Mouse (Mus musculus) inflammation-experienced regulatory T-cells, adult 6 months (primary cell): ENCODE data around the gene Zfp408. TPM values are rescaled to one million over a fixed set of nuclear protein-coding genes. Genes with fewer than 3 reads are reported as not detected.
"Not testable (repeated sequence)": the region's sequence is repeated elsewhere in the genome, so short reads cannot be mapped to it uniquely, and the experiment has no call there.

Experiments used
- ATAC-seq: one replicate; pipeline ENCODE4 v1.8.0; 2017
- polyA plus RNA-seq, 3 experiments: library from polyadenylated mRNA; unstranded; fragments of 100-300 nt; shearing (Covaris generic); gene quantifications; one replicate each; pipeline ENCODE4 v1.2.1; 2017

Zfp408 gene
- polyA plus RNA-seq, 3 experiments from 2014 or later = 5.6 to 16.3 (median 12.4) TPM

DNA sequence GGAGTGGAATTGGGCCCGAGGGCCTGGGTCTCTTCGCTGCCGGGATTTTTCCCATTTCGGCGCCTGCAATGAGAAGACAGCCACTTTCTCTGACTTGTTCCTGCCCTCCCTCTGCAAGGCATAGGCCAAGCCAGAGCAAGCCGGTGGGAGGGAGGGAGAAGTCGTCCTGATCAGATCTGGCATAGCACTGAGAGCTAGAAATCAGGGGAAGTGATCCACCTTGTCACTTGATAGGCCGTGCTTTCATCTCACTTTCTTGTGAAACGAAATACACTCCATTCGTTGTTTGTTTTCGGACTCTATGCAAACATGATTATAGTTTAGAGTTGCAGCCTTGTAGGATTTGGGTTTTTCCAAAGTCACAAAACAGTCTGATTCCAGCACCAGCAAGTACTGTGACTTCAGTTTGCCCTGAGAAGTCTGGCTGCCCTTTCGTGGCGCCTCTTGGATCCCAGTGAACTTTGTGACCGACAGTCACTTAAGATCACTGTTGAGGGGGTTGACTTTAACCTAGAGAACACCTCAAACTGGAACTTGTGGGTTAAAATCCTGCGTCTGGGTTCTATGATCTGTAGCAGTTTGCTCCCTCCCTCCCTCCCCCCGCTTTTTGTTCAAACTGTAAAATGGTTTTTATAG is 887 bp upstream of the Zfp408 start:
- no peak for ATAC-seq

DNA sequence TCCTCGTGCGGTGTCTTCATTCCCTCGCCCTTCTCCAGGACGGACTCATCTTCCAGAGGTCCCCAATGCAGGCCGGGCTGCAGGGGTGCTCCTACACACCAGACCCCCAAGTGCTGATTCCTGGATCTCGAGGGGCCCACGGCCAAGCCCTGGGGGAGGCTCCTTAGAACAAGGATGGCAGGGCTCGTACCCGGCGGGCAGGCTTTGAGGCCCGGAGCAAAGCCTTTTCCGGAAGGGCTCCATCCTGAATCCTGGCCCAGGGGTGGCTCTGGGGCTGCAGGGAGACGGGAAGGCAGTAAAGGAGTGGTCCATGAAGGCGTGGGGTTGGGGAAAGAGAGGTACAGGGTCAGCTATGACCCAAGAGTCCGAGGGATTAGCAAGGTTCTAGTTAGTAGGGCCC is 439 bp downstream of the Zfp408 start:
- no peak for ATAC-seq

DNA sequence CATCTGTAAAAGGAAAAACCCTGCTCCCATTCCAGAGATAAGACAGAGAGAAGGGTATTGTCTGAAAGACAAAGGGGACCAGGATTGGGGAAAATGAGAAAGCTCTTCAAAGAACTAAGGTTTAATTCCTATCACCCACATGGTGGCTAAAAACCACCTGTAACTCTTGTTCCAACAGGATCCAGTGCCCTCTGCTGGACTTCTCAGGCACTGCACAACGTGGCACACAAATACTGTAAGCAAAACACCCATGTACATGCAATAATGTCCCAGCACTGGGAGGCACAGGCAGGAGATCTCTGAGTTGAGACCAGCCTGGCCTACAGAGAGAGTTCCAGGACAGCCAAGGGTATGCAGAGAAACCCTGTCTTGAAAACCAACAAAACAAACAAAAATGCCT is 2.9 kb downstream of the Zfp408 start:
- ATAC-seq = no peak

DNA sequence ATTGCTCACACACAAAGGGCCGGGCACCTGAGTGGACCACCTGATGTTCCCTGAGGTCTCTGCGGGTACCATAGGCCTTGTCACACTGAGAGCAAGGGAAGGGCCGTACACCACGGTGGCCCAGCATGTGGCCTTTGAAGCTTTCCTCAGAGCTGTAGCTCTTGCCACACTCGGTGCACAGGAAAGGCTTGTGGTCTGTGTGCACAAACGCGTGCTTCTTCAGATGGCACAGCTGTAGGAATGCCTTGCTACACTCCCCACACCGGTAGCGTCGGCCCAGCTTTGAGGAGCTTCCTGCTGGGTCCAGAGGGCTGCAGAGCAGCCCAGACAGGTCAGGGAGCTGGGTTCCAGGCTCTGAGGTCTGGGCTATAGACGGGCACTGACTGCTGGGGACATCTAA is 3.8 kb downstream of the Zfp408 start:
- no peak for ATAC-seq

DNA sequence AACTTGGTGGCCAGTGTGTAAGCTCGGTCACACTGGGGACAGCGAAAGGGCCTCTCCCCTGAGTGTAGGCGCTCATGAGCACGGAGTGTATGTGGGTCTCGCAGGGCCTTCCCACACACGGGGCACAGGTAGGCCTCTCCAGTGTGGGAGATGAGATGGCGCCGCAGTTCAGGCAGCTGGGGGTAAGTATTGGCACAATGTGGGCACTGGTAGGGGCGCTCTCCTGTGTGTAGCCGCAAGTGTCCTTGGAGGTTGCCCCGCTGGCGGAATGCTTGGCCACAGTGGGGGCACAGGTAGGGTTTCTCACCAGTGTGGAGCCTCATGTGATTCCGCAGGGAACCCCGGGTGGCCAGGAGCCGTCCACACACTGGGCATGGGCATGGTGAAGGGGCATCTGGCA is 4.2 kb downstream of the Zfp408 start:
- no peak for ATAC-seq

DNA sequence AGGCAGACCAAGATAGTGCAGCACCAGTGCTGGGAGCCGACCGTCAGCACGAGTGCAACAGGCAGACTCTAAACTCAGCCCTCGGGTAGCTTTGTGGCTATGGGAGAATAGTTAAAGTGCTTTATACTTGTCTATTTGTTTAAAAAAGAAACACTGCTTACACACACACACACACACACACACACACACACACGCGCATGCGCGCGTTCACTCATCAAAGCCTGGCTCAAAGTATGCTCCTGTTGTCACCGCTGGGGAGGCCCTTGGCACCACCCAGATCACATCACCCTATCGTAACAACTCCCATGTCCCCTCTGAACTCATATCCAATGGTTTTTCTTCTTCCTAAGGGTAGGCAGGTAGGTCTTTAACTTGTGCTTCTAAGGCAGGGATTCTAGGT is 5.6 kb downstream of the Zfp408 start:
- no peak for ATAC-seq

DNA sequence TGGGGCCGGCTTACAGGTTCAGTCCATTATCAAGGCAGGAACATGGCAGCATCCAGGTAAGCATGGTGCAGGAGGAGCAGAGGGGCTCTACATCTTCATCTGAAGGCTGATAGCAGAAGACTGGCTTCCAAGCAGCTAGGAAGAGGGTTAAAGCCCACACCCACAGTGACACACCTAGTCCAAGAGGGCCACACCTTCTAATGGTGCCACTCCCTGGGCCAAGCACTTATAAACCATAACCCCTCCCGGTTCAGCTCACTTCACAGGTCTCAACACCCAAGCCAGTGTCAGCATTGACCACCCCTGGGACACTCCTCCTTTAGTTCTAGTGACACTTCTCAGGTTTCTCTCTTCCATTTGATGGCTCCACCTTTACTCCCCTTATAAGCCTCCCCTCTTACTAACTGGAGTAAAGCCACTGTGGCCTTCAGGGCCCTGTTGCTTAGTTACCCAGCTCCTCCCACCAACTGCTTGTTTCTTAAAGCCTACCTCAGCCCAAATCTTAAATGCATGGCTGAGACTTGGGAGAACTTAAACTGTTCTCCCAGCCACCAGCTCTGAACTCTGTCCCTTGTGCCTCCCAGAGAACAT is 6.7 kb downstream of the Zfp408 start:
- no peak for ATAC-seq

DNA sequence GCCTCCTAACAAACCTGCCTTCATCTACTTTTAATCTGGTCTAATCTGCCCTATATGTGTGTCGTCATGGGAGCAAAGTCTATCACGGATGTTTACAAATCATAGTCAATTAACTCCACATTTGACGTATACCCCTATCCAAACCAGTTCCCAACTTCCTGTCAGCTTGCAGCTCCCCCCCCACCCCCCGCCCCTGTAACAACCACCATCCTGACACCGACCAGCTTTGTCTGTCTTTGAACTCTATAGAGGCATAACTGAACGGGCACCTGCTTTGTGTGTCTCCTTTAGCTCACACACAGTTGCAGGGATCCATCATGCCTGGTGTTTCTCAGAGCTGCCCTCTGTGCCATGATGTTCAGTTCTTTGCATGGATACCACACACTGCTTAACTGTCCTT is 10.7 kb downstream of the Zfp408 start:
- no peak for ATAC-seq

DNA sequence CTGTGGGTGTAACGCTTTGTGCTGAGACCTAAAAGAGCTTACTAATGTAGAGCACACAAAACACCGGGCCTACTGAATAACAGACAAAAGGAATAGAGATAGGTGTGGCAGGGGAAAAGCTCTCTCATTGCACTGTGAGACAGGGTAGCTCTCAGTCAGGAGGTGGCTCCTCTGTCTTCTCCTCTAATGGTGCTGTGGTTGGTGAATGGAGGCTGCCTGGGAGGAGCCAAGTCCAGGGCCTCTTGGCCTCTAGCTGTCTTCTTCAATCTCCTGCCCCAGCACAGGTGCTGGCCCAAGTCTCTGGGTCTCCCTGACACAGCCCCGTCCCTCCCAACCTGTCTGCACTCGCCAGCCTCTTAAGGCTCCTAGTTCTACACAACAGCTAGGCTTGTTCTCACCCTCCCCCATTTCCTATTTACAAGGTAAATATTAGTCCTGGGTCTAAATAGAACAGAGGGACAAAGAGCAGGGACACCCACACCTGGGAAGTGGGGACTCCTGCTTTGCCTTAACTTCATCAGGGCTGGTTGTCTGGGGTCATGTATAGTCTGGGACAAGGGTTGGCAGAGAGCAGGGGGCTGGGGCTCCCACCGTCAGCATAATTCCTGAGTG is 12.8 kb downstream of the Zfp408 start:
- no peak for ATAC-seq

DNA sequence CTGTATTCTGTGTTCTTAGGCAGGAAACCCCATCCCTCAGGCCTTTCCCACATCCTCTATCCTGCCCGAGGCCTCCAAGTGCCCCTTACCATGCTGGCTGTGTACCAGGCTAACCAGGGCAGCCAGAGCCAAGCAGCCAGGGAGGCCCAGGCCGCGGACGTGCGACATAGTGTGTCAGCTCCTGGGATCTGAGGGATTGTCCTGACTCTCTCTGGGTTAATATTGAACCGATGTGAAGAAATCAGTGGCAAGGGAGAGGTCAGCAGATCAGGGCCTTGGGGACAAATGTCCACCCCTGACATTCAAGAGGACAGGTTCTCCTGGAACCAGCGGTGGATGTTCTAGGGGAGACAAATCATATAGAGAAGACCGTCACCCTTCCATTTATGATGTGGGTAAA is 13.4 kb downstream of the Zfp408 start, which contains the start of gene F2:
Gene F2, minus strand, starts transcription at position 186 of the 400 bp plus-strand sequence.
- no peak for ATAC-seq

DNA sequence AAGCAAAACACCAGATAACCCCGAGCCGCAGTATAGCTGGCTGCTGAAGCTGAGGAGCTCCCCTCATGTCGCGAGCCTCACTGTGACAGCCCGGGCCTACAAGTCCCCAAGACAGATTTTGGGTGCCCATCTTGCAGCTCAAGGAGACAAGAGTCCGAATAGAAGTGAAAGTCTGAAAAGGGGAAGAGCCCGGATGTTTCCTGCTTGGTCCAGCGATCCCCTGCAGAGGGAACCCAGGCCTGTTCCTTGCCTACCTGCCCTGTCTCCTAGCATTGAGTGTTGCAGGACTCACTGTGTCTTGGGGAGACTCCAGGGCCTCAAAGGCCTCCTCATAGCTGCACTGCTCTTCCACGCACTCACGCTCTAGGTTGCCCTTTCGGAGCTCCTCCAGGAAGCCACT is 14.1 kb downstream of the Zfp408 start:
- ATAC-seq = no peak

DNA sequence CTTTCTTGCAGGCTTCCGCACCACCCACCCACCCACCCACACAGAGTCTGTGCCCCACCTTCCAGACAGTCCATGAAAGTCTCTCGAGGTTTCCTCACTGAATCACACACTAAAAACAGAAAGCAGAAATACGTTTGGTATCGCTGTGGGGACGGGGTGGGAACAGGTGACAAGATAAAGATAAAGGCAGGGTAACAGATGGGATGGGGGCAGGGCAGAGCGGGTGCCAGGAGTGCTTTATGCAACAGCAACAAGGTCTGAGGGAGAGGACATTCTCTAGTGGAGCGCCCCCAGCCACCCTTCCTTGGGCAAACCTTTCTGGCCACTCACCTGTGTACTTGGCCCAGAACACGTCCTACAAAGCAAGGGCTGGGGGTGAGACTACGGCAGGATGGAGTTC is 14.8 kb downstream of the Zfp408 start:
- no peak for ATAC-seq

DNA sequence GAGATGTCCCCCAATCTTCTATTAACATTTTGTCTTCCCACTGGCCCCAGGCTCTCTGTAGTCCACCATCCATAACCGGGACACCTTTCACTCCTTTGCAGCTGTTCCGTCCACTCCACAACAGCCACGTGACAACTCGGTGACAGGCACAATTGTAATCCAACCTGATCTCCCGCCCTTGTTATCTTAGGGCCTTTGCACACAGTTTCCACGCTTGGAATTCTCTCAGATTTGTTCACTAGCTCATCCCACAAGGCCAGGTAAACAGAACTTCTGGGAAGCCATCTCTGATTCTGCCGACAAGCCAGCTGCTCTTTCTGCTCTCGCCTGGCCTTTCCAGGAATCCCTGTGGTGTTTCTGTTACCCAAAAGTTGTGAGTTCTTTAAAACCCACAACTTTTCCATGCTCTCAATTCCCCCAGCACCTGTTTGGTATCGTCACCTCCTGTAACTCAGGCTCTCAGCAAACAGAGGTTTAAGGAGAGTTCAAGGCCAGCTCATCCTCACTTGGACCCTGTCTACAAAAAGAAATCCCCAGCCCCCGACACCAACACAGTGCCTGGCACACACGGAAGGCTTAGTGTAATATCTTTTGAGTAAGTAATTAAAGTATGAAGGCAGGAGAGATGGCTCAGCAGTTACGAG is 16.1 kb downstream of the Zfp408 start:
- ATAC-seq = no peak

DNA sequence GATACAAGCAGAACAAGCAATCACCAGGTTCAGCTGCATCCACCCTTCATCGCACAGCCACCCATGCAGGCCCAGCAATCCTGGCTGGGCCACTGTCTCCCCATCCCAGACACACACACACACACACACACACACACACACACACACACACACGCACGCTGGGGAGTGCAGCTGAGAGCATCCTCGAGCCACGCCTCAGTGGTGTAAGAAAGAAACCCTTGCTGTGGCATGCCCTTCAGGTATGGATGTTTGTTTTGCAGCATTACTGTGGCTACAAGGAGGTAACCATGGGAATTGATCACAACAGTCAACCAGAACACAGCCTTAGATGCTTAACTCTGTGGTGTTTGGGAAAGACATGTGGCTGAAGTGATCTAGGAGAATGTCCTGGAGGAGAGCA is 17.3 kb downstream of the Zfp408 start:
- no peak for ATAC-seq

DNA sequence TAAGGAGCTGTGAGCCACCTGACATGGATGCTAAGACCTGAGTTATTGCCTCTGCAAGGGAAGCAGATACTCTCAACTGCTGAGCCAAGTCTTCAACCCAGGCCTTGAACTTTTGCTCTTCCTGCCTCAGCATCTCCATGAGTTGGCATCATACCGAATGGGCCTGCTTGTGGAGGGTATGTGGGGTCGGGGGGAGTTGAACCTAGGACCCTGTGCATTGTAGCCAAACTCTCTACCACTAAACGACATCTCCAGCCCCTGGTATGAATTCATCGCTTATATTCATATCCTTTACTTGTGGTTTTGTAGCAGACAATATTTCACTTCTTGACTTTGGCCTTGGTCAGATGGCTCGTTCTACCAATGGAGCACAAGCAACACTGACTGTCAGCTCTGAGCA is 17.8 kb downstream of the Zfp408 start:
- ATAC-seq = no peak

DNA sequence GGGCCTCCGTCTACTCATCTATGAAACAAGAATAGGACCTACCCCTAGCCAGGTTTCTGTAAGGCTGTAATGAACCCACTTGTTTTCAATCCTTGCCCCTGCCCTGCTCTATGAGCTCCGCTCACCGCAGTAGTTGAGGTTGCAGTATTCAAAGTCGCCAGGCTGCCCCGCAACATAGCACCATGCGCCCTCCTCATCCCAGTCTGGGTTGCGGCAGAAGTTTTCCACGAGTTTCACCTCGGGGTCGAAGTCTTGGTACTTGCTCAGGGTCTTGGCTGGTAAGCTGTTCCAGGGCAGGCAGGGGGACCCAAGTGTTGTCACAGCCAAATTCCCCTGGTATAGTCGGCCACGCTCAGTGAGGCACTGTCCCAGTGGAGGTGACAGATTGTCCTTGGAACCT is 19.2 kb downstream of the Zfp408 start:
- no peak for ATAC-seq

DNA sequence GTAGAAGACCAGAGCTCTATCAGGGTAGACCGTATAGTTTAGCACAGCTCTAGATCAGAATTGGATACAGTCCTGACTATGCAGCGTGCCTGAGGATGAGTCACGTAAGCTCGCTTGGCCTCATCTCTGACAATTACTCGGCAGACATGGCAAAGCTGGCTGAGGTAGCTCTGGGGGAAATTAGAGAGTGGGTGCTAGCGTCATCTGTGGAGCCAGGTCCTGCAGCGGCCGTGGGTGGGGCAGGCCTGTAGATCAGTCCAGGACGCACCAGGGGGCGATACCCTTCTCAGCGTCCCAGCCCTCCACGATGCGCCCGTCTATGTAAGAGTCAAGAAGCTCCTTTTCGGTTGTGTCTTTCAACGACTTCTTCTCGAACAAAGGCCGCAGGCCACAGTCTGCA is 19.9 kb downstream of the Zfp408 start:
- ATAC-seq = no peak

DNA sequence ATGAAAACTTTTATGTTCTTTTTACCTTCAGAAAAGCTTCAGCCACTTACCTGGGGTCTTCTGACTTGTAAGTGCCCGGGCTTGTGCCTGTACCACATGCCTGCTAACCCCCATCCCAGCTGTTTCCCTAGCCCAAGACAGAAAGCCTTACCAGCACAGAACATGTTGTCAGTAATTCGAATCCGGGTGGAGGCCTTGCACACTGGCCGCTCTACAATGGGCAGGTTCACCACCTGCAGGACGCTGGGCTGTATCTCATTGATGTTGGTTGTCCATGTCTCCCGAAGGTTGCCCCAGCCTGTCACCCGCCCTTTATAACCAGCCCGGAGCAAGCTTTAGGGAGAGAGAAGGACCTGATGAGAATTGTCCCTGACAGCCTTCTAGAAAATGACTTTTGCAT is 21.4 kb downstream of the Zfp408 start:
- no peak for ATAC-seq

DNA sequence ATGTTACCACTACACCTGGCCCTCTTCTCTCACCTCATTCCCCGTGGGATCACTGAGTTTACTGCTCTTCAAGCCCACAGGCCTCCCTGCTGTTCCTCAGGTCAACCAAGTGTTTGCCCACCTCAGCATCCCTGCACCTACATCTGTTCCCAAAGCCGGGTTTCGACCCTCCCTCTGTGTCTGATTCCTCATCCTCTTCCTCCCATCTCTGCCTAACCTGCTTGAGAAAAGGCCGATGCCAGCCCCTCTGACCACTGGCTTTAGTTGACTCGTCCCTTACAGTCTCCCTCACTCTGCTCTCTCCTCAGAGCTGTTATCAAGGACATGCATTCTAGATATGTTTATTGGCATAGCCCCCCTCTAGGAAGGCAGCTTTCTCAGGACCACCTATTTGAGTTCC is 22.1 kb downstream of the Zfp408 start:
- no peak for ATAC-seq

DNA sequence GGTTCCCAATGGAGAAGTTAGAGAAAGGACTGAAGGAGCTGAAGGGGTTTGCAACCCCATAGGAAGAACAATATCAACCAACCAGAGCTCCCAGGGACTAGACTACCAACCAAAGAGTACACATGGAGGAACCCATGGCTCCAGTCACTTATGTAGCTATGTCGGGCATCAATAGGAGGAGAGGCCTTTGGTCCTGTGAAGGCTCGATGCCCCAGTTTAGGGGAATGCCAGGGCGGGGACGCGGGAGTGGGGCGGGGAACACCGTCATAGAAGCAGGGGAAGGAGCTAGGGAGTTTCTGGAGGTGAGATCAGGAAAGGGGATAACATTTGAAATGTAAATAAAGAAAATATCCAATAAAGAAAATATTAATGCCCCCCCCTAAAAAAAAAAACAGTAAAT is 26.2 kb downstream of the Zfp408 start:
- ATAC-seq = not testable (repeated sequence)

DNA sequence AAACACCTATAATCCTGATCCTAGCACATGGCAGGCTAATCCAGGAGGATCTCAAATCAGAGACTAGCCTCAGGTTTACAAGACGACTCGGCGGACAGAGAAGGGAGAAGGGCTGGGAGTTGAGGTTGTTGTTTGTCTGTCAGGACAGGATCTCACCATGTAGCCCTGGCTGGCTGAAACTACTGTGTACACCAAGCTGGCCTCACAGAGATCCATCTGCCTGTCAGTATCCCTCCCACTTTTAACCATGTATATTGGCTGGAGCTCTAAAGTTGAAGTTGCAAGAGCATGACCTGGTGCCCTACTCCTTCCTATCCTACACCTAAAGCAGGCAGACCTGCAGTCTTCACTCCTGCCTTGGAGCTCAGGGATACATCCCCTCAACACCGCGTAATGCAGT is 27.2 kb downstream of the Zfp408 start:
- ATAC-seq = no peak

DNA sequence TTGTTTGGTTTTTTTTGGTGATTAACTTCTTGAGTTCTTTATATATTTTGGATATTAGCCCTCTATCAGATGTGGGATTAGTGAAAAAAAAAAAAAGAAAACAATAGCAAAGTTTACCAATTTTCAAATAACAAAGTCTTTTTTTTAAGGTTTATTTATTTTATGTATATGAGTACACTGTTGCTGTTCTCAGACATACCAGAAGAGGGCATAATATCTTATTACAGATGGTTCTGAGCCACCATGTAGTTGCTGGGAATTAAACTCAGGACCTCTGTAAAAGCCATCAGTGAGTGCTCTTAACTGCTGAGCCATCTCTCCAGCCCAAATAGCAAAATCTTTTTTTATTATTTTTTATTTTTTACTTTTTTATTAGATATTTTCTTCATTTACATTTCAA is 40.2 kb downstream of the Zfp408 start:
- not testable (repeated sequence) for ATAC-seq

DNA sequence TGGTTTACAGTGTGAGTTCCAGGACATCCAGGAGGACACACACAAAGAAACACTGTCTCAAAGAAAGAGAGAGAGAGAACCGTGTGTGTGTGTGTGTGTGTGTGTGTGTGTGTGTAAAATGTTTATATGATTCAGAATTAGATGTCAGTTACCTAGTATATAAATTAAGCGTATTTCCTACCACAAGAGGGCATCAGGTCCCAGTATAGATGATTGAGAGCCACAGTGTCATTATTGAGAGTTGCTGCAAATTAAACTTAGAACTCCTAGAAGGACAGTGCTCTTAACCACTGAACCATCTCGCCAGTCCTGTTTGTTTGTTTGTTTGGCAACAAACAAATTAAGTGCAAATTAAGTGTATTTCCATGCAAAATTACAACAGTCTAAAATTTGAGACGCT is 47.2 kb downstream of the Zfp408 start:
- ATAC-seq = no peak

DNA sequence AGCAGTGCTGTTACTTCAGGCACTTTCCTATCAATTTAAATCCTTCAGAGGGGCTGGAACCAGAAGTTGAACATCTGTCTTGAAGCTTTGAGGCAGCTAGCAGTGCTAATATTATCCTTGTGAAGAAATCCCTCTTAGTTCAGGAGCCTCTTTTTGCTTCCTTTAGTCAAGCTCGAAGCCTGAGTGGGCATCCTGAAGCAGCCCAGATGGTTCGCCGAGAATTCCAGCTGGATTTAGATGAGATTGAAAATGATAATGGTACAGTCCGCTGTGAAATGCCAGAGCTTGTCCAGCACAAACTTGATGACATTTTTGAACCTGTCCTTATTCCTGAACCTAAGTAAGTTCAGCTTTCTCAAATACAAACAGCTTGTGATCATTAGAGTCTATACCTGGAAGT is 49.1 kb downstream of the Zfp408 start:
- no peak for ATAC-seq
